Mouse (Mus musculus) bone marrow macrophage, adult 2 months (primary cell): ENCODE measurements around the gene Hacd1.

Experiments
- CTCF ChIP-seq: IDR thresholded peaks from 2 replicates; pipeline ENCODE4 v1.5.1; 2012; ENCODE audit warnings: low read depth, mild to moderate bottlenecking, low read length, moderate library complexity
- POLR2A ChIP-seq: IDR thresholded peaks from 2 replicates; pipeline ENCODE4 v1.6.1; 2012; ENCODE audit warnings: mild to moderate bottlenecking, low read depth, low read length, borderline replicate concordance

DNA sequence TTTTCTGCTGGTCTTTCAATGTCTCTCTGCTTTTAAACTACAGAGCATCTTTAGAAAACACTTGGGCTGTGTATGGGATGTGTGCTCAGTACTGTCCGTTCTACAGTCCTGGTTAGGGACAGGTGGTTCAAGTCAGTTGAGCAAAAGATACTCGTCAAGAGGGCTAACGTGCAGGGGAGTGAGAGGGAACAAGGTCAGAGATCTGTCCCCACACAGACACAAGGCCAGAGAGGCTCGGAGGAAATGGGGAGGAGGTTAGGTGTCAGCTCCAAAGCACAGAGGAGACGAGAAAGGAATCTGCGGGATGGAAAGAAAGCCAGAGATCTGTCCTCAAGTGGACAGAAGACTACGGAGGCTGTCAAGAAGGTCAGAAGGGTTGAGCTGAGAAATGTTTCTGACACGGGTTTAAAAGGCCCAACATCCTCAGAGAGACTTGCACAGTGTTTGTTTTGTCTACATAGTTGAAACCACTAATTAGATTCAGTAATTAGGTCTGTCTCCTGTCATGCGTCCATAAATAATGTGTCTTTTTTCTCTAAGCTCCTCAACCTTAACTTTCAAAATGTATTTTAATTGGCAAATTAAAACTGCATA lies 12.3 kb downstream of the Hacd1 start:
- TF ChIP-seq POLR2A, result no peak
- TF ChIP-seq CTCF, result no peak
